Mouse (Mus musculus) lung, postnatal 10 days (tissue): Measurements from ENCODE around the gene Wnt9a.
A peak's percentile ranks its signal among the peaks of the same experiment; 100 is the strongest.
"Not testable (repeated sequence)": the region's sequence is repeated elsewhere in the genome, so short reads cannot be mapped to it uniquely, and the experiment has no call there.

Experiments
- DNase-seq: peaks from one replicate; pipeline ENCODE4 v3.0.0; 2021

Wnt9a gene

DNA sequence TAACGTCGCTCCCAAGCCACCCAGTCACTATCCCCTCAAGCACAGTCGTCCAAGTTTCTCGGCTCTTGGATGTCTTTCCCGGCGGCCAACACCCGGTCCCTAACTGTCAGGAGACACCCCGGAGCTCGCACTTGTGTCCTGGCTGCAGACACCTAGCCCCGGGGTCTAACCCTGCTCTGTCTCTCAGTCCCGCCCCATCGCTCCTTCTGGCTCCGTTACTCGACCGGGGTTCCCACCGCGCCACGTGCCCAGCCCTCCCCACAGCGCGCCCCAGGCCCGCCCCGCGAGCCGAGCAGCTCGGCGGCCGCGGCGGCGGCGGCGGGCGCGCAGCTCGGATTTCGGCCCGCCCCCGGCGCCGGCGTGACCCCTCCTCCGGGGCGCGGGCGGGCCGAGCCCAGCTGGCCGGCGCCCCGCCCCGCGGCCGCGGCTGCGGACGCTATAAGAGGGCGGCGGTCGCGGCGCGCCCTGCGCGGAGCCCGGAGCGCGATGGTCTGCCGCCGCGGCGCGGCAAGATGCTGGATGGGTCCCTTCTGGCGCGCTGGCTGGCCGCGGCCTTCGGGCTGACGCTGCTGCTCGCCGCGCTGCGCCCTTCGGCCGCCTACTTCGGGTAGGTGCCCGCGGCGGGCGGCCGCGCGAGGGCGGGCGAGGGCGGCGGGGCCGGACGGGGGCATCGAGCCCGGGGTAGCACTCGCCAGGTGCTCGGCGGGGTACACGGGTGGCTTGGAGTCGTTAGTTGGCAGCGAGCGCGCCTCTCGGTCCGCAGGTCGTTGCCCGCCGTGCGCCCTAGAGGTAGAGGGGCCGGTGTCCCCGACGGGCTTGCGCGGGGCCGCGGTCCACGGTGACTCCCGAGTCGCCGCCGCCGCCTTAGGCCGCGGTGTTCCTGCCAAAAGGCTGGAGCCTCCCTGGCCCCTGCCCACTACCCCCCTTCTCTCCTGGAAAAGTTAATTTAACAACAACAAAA lies at the start of gene Wnt9a:
TSS of gene Wnt9a (plus strand) at position 468 of the 961 bp plus-strand sequence.
- peak; percentile 80 for DNase-seq

DNA sequence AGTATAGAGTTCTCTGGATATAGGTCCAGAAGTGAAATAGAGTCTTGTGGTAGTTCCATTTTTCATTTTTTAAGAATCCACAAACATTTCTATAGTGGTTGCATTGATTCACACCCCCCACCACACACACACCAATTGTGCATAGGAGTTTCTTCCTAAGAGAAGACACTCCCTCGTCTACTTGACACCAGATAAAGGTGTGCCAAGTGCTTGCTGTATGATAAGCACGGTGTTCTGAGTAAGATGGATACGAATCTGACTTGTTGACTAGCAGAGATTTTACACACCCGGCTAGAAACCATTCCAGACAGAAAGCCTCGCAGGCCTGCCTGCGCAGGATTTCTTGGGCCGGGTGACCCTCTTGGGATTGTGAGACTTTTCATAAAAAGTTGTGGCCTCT lies 47.1 kb upstream of the Wnt9a start:
- no peak for DNase-seq

DNA sequence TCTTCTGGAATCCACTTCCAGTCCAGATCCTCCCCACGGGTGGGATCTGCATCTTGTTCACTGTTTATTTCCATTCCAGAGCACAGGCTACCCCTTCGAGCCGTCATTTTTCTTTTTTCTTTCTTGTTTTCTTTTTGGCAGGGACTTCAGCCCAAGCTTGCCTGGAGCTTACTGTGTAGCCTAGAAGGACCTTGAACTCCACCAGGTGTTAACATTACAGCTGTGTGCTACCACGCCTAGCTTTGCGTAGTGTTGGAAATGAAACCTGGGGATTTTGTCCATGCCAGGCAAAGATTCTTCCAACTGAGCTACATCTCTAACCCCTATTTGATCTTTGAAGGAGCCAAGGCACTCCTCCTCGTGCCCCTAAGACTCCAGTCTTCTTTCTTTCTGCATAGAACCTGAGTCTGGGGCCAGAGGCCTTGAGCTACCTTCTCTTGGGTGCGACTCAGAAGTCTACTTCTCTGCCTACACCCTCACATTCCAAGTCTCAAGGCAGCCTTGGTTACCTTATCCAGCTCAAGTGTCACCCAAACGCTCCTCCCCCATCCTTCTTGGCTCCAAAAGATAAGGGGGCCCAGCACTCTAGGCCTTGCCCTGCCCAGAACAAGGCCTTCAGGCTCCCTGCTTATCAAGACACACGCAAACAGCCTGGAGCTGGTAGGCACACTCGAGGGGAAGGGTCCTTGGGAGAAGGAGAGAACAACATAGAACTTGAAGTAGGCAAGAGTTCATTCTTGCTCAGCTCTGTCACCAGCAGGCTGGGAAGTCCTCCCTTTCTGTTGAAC lies 45.8 kb upstream of the Wnt9a start:
- DNase-seq: peak; percentile 67

DNA sequence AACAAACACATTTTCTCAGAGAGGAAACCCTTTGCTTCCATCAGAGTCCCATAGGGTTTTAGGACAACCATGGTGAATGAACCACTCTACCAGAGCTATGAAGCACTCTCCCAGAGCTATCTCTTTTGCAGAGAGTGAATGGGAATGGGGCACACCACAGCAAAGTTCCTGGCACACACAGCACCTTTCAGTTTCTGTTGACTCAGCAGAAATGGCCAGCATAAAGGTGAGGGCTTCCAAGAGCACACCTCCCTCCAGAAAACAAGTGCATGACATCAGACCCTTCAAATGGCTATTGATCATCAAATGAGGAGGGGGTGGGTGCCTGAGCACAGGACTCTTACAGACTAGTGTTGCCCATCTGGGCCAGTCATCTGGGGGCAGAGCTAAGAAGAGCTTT lies 44.4 kb upstream of the Wnt9a start:
- DNase-seq: no peak

DNA sequence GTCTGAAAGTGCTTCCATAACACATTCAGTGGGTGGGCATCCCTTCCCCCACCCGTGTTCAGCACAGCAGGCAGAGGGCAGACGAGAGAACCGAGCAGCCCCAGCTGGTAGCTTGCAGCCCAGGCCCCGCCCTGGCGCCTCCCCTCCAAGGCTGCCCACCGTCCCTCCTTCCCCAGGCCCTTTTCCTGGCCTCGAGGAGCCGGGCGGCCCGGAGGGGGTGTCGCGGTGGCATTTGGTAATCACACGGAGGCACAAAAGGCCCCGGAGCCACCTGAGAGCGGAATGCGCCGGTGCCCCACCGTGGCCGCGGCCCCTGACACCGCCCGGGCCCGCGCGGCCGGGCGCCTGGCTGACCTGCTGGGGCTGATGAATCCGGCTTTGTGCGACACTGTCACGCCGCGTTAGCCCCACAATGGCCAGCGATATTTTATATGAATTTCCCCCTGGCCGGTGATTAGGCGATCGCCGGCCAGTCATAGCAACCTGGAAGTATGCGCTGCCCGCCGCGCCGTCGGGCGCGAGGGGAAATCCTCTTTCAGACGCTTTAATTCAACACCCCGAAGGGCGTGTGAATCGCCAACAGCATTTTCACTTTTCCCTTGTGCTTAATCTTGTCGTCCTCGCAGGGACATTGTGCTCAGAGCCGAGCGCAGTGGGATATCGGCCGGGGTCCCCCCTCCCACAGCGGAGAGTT lies 42.7 kb upstream of the Wnt9a start:
- peak; percentile 83 for DNase-seq

DNA sequence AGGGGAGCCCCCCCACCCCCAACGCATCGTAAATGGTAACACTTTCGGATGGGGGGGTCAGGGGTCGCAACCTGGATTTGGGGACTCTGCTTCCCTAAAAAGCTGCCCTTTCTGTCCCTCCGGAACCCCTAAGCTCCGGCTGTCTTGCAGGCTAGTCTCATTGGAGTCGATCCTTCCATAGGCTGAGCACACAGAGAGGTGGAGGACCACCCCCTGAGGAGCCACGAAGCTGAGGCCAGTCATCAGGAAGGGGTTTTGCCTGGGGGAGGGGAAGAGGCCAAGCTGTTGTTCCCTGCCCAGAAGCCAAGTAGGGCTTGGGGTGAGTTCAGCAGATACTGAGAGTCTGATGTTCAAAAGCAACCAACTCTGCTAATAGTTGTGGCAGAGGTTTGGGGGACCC lies 42.1 kb upstream of the Wnt9a start:
- peak; percentile 39 for DNase-seq

DNA sequence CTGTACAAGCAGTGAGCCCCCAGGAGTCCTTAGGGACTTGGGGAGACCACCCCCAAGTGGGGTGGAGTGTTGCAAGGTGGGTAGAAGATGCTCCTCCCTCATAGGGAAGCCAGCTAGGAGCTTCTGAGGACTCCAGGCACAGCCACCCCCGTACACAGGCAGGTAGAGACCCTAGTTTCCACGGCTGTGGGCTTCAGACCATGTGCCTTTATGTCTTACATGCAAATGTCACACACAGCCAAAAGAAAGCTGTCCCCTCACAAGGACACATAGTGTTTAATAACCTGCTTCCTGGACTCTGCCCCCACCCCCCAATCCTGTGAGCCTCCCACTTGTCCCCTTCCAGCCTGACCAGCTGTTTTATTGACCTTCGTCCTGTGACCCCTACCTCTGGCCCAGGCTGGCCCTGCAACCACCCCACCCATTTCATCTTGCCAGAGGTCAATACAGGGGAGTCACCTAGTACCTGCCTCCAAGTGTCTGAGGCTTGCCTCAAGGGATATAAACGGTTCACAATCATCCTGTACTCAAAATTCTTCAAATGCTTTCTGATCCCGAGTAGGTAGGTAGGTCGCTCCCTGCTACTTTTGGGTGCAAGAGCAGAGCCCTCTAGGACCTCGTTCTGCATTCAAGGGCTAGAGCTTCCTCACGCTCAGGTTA lies 41.4 kb upstream of the Wnt9a start:
- DNase-seq: no peak

DNA sequence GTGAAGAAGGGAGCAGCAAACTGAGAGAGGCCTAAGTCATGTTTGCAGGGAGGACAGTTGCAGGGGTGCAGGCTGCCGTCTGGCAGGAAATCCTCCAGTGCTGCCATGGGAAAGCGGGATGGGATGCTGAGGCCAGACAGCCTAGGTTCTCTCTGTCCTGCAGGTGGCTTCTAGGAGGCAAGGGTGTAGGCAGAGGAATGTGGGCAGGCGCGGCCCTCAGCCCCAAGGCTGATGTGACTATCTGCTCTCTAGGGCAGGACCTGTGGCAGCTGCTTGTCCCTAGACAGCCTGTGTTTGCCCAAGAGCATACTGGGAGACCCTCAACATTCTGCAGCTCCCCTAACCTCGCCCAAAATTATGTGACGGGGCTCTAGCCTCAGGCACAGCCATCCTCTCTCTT lies 40.0 kb upstream of the Wnt9a start:
- no peak for DNase-seq

DNA sequence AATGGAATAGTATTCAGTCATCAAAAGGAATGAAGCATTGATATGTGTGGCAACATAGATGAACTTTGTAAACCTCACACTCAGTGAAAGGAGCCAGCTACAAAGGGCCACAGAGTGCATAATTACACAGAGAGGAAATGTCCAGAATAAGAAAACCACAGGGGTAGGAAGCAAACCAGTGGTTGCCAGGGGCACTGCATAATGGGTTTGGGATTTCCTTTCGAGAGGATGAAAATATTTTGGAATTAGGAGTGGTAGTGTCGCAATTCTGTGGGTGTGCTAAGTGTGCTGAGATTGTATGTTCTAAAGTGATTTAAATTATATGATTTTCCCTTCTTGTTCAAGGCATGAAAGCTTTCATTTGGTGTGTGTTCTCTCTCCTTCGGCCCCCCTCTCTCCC lies 32.5 kb upstream of the Wnt9a start:
- DNase-seq: no peak

DNA sequence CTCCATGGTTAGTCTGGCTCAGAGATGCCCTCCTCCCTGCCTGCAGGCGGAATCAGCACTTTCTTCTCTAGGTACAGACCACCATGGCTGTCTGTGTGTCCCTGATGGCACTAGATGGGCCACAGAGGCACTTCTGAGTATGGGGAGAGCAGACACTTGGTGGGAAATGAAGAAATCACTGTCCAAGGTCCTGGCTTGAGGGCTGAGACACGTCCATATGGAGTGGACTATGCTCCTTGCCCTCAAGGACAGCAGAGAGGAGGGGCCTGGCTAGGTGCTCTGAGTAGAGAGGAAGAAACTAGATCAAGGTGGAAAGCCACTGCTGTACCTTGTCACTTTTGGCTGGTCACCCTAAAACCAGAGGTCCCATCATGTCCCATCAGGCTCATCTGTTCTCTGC lies 29.9 kb upstream of the Wnt9a start:
- DNase-seq: no peak

DNA sequence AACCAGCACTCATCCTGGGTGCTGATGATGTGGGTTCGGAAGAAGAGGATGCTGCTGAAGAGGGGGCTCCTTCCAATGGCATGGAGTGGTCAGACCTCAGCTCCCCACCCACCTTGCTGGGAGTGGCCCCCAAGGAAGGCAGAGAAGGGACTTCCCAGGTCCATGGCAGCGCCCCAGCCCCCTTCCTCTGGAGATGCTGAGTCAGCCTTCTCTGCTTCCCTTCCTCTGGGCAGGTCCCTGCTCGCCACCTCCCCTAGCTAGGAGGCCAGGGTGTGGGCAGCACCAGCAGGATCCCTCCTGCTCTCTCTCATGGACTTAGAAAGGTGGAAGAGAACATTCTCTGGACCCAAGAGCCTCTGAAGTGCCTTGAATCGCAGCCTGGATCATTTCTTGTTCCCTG lies 28.7 kb upstream of the Wnt9a start:
- no peak for DNase-seq

DNA sequence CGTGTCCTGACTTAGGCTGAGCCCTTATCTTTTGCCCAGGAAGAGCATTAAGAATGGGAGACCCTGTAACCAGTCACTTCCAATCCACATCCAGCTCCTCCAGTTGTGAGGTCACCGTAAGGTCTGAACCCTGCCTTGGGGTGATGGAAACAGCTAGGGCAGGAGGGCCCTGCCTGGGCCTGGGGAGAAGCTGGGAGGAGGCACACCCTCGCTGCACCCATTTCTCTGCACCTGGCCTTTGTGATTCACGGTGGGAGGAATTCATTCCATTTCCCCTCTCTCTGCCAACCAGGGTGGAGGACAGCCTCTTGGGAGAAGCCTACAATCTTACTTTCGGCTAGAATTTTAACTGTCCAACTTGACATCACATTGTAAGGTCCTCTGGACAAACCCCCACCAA lies 24.6 kb upstream of the Wnt9a start:
- no peak for DNase-seq

DNA sequence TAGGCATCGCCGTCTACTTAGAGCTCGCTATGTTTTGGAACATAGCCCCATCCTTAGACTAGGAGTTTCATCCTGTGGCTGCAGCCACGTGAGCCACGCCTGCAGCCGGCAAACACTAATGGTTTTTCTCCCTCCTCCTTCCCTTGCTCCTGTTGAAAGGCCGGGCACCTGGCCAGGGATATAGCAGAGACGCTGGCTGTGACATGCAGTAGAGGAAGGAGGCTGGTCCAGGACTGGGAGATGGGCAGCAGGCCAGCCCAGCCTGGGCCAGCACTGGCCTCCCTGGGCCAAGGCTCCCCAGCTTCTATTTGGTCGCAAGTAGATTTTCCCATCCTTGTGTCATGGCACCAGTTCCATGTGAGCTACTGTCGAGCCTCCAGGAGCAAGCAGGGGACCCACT lies 23.8 kb upstream of the Wnt9a start:
- peak; percentile 76 for DNase-seq

DNA sequence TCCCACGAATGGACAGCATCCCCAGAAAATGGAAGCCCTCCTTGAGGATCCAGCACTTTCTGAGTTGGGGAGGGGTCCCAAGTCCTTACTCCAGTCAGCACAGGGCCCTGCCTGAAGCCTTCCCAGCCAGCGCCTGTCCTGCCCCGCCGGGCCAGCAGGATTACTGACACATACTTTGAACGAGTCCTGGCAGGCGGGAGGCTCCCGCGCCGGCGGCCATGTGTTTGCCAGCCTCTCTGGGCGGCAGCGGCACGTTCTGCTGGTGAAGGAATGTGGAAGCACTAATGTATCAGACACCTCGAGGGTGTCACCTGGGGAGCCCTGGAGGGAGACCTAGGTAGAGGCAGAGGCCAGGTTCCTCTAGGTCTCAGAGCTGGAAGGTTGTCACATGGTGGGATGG lies 22.6 kb upstream of the Wnt9a start:
- no peak for DNase-seq

DNA sequence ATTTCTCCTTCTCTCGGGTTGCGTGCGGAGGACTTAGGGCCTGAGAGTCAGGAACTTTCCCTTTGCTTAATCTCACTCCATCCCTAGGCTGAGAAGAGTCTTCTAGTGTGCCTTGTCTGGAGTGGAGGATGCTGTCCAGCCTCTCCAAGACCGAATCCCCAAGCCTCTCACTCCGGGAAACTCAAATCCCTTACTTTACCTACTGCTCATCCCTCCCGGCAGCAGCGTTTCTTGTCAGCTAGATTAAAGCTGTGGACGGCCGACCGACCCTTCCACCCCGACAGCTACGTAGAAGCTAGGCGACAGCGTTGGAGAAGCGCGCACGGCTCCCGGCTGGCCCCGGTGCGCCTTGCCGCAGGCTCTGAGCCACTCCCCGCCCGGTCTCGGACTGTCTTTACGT lies 17.0 kb upstream of the Wnt9a start:
- DNase-seq: no peak

DNA sequence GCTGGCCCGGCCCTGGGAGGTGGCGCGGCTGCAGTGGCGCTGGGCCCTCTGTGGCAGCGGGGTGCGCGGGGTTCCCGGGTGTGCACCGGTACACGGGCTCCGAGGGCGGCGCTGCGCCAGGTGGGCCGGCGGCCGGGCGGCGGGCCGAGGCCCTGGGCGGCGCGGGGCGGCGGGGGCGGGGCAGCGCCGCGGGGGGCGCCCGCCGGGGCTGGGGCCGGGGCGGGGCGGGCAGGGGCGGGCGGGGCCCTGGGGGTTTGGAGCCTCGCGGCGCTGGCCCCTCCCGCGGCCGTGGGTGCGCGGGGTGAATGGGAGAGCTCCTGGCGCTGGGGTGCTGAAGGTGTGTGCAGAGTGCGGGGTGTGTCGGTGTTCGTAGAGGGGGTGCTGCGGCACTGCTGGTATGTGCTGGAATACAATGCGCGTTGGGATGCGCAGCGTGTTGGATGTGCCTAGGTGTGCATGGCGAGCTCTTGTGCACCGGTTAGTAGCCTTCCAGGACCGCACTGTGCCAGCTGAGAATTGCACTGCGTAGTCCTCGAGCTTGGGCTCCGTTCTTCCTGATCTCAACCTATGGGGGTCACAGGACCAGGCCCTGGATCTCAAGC lies 15.9 kb upstream of the Wnt9a start, which contains the start of gene Wnt3a:
TSS of gene Wnt3a (minus strand) at position 51 of the 602 bp plus-strand sequence.
- no peak for DNase-seq

DNA sequence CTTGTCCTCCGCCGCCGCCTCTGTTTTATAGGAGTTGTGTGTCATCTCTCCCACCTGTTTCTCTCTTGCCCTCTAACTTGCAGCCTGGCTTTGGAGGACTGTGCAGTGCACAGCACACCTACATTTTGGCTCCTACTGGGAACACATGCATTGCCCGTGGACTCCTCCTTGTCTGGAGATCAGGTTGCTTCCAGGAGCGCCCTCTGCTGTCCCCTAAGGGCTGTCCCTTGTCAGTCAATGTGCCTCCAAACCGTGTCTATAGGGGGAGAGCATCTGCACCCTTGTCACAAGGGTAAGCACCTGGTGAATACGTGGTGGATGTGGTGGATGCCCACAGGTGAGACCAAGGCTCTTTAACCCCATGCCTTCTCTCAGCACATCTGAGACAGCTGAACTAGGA lies 13.1 kb upstream of the Wnt9a start:
- peak; percentile 69 for DNase-seq

DNA sequence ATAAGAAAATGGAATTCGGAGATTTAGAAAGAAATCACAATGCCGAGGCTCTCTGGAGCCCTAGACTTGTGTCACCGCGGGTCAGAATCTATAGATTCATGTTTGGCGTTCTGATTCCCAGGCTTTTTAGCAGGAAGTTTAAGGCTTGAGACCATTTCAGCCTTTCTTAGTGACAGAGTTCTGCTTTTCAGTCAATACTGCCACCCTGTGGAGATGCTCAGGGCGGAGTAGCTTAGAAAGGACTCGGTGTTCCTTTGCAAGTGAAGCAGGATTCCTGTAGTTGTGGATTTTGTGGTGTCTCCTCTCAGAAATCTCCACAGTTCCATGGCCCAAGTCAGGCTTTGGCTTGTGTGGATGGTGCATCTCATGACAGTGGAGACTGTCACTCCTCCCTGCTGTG lies 8.8 kb upstream of the Wnt9a start:
- DNase-seq: peak; percentile 85

DNA sequence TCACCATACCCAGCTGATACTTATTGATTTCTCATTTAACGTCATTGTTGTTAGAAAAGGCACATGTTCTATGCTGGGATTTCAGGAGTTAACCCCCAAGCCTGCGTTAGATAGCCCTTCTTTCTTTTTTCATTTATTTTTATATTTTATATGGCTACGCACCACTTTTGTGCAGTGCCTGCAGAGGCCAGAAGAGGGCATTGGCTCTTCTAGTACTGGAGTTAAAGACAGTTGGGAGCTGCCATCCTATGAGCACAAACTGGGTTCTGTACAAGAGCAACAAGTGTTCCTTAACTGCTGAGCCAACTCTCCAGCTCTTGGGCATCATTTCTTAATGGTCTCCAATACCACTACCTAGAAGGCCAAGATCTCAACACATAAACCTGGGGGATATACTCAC lies 6.5 kb upstream of the Wnt9a start:
- peak; percentile 71 for DNase-seq

DNA sequence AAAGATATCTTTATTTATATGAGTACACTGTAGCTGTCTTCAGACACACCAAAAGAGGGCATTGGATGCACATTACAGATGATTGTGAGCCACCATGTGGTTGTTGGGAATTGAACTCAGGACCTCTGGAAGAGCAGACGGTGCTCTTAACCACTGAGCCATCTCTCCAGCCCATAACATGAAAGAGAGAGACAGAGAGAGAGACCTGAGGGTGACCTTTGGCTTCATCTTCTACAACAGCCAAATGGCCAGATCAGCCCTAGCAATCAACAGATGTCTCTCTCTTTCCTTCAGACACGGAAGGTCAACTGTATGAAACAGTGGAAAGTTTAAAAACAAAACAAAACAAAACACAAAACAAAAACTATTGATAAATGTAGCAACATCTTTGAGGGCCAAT lies 5.7 kb upstream of the Wnt9a start:
- not testable (repeated sequence) for DNase-seq

DNA sequence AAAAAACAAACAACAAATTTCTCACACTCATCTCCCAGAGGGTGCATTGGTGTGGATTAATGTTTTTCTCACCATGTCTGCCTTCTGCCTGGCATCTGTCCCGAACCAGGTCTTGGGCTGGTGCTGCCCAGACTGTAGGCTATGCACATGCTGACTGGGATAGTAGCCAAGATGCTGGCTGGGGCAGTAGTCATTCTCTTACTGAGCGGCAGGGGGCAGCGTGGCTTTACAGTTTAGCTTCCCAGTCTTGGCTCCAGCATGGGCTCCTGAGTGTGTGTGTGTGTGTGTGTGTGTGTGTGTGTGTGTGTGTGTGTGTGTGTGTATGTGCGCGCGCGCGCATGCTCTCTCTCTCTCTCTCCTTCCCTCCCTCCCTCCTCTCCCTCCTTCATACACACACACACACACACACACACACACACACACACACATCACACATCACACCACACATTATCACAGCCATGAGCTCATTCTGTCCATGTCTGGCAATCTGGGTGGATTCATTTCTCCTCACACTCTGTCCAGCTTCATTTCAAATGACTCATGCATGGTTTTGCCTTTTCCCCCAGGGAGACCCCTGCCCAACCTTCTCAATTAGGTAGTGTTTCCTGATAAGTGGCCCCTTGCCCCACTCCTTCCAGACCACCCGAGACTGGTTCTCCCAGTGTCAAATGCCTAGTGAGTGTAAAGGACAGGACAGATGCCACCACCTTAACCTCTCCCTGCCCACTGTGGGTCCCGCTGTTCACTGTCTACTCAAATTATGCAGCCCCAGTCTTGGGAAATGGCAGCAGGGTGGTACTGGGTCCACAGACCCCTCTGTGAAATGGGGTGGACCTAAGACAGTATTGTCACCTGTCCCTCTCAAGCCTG lies 3.8 kb upstream of the Wnt9a start:
- peak; percentile 92 for DNase-seq
